Mouse (Mus musculus): ENCODE data around the gene Naa50.

DNA sequence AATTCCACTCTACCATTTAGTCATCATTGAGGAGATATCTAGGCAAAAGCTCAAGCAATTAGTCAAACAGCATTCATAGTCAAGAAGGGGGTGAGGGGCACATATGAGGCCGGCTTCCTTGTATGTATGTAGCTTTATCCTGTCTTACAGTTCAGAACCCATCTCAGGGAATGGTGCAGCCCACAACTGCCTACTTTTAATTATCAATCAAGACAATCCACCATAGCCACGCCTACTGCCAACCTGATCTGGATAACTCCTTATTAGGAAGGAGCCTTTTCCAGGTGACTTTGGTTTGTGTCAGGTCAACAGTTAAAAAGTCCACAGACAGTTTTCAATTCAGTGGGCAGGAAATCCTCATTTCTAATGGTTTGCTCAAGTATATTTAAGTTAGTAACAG is 14.2 kb upstream of the Naa50 start:
- TF ChIP-seq CTCF (IDR thresholded peaks at IDR 0.05; ENCODE audit: extremely low read depth, insufficient read depth, low read length) (no peak), POLR2A (IDR thresholded peaks at IDR 0.05; ENCODE audit: extremely low read depth, insufficient read depth, low read length) (no peak)

All from cortical plate, adult 2 months (tissue).